Mouse (Mus musculus): ENCODE measurements around the gene Gm20521.

Gm20521 gene

DNA sequence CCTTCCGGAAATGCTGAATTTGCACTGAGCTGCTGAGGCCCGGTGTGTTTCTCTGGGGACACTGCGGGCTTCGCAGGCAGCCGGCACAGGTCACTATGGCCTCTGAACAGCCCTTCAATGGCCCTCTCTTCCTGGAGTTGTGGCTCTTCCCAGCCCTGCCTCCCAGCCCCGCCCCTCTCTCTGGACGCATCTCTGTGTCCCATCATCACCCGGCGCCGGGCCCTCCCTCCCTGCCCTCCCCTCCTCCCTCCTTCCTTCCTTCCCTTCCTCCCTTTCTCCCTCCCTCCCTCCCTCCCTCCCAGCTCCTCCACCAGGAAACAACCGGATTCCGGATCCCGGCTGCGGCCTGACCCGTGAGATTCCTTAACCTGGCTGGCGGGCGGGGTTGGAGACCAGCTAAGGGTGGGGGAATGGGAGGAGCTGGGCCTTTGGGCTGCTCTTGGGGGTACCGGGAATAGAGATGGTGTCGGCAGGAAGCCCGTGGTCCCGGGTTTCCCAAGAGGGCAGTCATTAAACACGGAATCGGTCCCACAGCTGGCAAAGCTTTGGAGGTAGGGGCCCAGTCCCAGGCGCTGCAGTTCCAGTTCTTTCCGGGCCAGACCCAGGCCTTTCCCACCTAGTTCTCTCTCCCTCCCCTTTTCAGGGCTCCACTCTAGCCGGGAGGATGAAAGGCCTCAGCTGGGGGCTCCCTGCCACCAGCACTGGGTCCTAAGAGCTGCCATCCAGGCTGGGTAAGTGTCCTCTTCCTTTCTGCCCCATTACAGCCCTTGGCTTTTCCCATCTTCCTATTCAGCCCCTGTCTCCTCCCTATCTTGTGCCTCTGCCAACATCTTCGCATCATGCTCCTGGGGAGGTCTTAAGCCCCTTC lies at the start of gene Gm20521, which contains the start of gene Bcl2l2:
TSS of gene Gm20521 (plus strand) at position 288 of the 868 bp plus-strand sequence.
TSS of gene Bcl2l2 (plus strand) at position 224 of the 868 bp plus-strand sequence.
- peak; percentile 64 to 74 for DNase-seq (ENCODE audit: low spot score in 2 of 2)

DNA sequence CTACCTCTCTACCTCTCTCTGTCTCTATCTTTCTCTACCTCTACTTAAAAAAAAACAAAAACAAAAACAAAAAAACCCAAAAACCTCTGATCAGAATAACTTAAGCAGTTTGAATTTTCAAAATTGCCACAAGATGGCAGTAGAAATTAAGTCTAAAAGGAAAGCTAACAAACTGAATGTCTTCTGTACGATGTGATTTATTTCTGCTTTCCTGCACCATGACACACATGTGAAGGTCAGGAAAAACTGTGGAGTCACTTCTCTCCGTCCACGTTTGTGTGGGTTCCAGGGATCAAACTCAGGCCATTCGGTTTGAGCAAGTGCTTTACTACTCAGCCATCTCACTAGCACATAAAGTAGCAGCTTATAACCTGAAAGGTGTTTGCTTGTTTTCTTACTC lies 39.8 kb upstream of the Gm20521 start:
- peak in 1 of 2 experiments; percentile 22 for DNase-seq (ENCODE audit: low spot score in 2 of 2)

DNA sequence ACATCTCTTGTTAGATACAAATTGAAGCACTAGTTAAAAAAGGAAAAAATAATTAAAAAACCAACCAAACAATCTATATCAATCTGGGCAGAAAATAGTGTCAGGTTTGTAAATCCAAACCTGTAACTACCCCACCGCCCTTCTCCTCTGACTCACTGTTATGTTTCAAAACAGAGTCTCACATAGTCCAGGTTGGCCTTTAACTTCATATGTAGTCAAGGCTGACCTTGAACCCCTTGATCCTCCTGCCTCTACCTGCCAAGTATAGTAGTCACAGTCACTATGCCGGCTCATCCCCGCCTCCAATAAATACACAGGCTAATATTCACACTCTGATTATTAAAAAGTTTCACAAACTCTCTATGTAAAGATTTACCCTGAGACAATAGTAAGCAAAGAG lies 27.5 kb upstream of the Gm20521 start:
- no peak for DNase-seq (ENCODE audit: low spot score in 2 of 2)

DNA sequence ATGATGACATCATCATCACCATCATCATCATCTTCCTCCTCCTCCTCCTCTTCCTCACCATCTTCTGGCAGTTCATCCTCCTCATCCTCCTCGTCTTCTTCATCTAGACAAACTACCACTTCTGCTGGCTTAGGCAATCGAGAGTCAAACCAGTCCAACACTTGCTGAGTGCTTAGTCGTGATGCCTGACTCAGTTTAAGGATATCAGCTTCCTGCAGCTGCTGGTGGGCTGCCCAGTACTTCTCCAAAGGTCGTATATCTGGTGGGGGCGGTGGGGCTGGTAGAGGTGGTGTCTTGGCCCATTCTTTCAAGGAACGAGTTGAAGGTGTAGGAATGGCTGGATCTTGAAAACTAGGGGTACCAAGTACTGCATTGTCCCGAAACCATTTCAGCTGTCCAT lies 26.5 kb upstream of the Gm20521 start:
- no peak for DNase-seq (ENCODE audit: low spot score in 2 of 2)

DNA sequence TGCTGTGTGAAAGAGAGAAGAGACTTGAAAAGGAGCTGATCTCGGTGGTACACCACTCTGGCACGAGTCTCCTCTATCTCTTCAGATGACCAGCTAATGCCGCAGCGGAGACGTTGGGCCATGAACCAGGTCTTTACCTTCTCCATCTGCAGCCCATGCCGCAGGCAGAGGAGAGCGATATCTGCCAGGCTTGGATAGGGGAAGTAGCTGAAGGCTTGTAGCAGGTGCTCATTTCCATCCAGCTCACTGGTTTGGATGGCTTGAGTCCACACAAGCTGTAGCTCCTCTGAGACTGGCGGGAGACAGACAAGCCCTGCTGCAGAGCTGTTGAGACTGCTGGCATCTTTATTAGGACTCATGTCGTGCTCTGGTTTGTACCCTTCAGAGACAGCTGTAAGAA lies 25.4 kb upstream of the Gm20521 start:
- no peak for DNase-seq (ENCODE audit: low spot score in 2 of 2)

DNA sequence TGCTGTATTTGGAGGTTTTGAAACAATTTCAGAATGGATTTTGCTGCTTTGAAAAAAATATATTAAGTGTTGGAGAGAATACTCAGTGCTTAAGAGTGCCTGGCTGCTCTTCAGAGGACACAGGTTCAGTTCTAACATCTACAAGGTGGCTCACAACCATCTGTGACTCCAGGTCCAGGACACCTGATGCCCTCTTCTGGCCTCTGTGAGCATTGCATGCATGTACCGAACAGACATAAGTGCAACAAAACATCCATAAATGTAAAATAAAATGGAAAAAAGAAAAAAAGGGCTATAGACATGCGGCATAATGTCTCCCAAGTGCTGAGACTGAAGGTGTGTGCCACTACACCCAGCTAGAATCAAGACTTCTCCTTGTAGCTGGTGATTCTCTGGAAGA lies 22.7 kb upstream of the Gm20521 start:
- peak; percentile 75 to 84 for DNase-seq (ENCODE audit: low spot score in 2 of 2)

DNA sequence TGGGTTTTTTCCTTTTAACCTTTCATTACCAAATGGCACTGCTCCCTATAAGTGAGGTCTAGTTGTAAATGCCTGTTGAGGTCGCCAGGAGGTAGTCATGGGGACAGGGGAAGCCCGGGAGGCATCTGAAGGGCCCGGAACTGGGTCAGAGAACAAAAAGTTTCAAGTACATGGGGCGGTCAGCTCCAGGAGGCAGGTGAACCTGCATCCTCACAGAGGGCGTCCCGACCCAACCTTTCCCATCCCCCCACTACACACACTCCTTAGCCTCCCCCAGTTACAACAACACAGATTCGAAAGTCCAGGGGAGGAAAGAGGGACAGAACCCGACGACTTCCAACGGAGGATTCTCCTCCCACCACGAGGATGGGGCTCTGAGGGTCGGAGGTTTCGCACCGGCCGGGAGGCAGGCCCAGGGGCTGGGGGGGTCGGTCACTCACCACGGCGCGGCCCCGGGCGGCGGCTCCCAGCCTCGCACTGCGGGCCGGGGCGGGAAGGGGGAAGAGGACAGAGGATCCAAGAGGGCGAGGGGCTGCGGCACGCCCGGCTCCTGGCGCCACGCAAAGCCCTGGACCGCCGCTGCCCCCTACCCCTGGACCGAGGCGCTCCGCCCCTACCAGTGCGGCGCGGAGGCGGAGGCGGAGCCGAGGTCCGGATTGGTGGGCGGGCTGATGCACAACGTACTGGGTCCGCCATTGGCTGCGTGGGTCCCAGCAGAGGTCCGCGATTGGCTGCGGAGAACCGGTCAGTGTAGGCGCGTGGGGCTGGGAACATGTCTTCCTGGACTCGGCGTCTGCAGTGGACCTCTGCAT lies 19.5 kb upstream of the Gm20521 start:
- DNase-seq (ENCODE audit: low spot score in 2 of 2): peak; percentile 95 to 96

DNA sequence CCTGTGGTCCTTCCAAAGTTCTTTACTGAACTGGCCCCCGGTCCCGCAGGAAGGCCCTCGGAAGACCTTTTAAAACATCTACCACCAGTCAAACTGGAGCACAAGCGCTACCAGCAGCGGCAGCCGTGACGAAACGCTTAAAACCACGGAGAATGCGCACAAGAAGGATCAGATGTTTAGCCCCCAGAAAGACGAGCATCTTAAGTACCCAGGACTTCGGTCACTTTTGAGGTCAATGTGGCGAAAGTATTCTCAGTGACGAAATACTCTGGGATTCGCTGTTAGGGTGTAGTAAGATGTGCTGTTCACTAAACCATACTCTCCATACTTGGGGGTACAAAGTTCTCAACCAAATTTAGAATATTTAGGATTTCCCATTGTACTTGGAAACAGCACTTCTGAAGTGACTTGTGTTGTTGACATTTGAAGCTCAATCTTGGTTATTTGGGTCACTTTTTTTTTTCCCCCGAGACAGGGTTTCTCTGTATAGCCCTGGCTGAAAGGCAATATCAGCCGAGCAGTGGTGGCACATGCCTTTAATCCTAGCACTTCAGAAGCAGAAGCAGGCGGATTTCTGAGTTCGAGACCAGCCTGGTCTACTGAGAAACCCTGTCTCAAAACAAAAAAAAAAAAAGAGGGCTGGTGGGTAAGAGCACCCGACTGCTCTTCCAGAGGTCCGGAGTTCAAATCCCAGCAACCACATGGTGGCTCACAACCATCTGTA lies 18.8 kb upstream of the Gm20521 start:
- DNase-seq (ENCODE audit: low spot score in 2 of 2): no peak

DNA sequence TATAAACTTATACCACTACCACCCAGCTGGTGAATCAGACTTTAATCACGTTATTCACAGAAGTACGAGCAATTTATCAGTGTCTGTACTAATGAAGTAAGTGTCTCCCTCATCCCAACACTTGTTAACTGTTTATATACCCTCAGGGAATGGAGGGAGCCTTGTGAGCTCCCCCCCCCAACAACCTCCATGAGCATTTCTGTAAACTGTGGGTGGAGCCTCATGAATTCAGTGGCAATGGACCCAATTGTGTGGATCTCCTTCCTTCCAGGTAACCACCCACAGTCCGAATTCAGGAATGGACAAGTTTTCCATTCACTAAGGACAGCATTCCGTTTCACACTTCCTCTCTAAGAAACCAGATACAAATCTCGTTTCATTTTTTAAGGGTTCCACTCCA lies 17.6 kb upstream of the Gm20521 start:
- no peak for DNase-seq (ENCODE audit: low spot score in 2 of 2)

DNA sequence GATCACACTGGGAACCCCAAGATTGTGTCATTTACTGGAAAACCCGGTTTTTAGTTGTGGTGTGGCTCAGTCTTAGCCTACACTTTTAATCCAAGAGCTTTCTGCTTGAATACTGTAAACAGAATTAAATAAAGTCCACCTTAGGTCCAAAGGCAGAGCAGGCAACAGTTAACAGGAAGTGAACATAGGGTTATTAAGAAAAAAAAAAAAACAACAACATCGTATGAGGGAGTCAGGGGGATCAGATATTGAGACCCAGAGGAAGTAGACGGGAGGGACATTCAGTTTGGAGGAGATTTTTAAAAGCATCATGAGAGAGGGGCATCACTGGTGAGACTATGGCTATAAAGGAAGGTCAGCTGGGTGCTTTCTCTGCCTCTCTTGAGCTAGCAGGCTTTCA lies 17.0 kb upstream of the Gm20521 start:
- no peak for DNase-seq (ENCODE audit: low spot score in 2 of 2)

DNA sequence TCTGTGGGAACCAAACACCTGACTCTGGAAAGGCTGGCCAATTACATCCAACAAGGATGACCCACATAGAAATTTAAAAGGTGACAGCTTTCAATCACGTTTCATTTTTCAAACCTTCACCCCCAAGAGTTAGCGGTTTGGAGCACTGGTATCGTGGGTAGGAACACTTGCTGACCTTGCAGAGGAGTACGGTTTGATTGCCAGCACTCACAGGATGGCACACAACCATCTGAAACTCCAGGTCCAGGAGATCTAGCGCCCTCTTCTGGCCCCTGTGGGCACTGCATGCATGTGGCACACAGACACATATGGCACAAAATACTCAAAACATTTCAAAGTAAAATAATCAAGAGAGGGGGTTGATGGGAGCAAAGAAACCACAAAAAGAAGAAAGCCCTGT lies 16.3 kb upstream of the Gm20521 start:
- no peak for DNase-seq (ENCODE audit: low spot score in 2 of 2)

DNA sequence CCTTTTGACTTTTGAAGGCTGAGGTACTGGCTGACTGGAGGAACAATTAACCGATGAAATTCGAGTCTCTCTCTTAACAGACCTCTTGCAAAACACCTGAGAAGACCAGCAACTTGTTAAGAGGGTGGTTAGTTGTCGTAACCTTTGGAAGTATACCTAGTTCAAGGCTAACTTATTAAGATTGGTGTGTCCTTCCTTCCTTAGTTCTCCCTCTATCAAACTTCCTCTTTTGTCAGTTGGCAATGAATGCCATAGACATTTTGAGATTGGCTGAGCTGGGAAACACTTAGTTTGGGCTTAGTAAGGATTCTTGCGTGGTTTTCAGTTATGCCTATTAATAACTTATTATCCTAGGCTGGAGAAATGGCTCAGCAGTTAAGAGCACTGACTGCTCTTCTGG lies 15.2 kb upstream of the Gm20521 start:
- DNase-seq (ENCODE audit: low spot score in 2 of 2): no peak

DNA sequence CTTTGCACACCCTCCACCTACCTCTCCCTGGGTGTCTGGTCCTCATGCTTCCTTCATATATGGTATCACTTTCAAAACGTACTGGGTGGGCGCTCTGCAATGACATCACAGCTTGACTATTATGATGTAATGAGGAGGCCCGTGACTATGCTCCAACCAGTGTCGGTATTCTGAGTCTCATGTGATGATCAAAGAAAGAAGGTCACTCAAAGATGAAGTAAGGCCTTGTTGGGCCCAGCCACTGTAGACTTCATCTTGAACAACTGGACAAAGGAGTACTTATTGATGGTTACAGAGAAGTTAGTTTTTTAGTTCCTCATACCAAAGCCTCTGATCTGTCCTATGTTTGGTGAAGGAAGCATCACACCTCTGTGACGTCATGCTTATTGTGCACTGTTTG lies 12.4 kb upstream of the Gm20521 start, which contains the start of gene Homez:
TSS of gene Homez (minus strand) at position 101 of the 400 bp plus-strand sequence.
- DNase-seq (ENCODE audit: low spot score in 2 of 2): no peak

DNA sequence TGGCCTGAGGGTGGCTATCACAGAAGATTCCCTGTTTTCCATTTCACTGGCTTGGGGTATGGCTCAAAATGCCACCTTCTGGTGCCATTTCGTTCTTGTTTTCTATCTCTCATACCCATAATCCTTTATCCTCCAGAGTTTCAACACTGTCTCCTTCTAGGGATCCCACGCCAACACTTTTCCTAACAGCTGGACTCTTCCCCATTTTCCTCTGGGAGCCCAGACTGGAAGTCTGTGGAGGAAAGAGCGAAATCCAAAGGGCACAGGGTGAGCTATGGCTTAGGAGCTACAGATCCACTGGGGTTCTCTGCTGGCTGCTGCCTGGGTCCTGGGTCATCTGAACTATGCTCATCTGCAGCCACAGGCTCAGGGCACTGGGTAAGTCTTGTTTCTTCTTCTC lies 9.1 kb upstream of the Gm20521 start:
- DNase-seq (ENCODE audit: low spot score in 2 of 2): no peak

DNA sequence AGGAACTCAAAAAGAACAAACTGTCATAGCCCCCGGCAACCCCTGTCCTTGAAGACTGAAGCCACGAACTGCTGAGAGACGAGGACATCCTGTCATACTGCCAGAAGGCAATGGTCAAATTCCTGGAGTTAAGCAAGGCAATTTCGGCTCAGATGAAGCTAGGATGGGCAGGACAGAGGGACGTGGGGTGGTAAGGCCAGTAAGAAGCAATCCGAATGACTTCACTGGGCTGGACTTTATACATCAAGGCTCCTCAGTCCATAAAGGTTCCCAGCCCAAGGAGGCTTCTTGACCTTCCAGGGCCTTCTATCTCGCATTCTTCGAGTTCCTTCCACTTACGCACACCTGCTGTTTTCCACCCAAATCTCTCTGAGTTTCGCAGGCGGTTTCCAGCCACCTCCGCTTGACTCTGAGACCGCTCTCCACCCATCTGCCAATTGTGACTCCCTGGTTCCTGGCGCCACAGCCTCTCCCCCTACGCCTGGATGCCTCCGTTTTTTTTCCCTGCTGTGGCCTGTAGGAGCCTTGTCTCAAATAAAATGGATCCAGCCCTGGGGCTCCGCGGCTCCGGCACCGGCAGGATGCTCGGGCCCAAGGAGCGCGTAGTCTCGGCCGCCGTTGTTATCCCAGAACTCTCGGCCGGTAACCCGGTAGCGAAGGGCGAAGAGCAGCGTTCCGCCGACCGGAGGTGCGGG lies 7.2 kb upstream of the Gm20521 start:
- DNase-seq (ENCODE audit: low spot score in 2 of 2): peak in 1 of 2 experiments; percentile 63

DNA sequence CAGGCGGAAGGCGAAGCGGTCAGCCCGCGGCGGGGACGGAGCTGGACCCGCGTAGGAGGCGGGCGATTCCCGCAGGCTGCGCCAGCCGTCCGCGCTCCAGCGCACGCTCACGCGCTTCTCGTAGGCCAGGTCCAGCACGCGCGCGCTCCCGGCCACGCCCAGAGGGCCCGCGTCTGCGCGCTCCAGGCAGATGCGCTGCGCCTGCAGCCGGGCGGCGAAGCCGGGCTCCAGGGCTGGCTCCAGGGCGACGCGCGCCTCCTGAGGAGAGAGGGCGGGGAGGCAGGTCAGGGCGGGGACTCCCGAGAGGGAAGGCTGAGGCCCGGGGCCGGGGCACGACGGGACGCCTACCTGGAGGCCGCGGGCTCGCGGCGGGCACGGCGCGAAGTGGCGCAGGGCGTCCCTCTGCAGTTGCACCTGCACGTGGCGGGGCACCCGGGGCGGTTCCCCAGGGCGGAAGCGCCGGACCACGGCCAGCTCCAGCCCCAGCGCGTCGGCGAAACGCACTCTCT lies 6.6 kb upstream of the Gm20521 start:
- peak; percentile 81 to 91 for DNase-seq (ENCODE audit: low spot score in 2 of 2)

DNA sequence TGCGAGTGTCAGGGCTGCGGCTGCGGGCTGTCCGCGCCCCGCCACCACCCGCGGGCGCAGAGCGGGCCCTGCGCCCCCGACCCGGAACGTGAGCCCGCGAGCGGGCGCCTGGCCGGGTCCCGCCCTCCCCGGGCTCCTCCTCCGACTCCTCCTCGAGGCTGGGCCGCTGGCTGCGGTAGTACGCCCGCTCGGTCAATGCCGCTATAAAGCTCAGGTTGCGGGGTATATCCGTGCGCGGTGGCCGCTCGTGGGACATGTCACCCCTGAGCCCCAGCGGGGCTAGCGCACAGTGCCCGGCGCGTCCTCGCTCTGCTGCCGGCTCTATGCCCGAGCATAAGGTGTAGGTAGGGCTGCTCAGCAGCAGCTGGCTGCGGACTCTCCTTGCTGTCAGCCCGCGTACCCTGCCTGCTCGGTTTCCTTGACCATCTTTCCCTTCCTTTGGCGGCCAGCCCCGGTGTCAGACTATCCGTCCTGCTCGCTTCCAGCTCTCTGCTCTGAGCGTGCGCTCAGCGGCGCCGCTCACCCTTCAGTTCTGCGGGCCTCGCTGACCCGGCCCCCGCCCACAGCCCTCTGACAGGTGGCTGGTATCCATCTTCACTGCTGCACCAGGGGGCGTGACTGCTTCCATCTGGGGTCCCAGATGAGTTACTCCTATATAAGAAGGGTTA lies 6.1 kb upstream of the Gm20521 start, which contains the start of gene Ppp1r3e:
TSS of gene Ppp1r3e (minus strand) at position 503 of the 668 bp plus-strand sequence.
- peak; percentile 62 to 68 for DNase-seq (ENCODE audit: low spot score in 2 of 2)

DNA sequence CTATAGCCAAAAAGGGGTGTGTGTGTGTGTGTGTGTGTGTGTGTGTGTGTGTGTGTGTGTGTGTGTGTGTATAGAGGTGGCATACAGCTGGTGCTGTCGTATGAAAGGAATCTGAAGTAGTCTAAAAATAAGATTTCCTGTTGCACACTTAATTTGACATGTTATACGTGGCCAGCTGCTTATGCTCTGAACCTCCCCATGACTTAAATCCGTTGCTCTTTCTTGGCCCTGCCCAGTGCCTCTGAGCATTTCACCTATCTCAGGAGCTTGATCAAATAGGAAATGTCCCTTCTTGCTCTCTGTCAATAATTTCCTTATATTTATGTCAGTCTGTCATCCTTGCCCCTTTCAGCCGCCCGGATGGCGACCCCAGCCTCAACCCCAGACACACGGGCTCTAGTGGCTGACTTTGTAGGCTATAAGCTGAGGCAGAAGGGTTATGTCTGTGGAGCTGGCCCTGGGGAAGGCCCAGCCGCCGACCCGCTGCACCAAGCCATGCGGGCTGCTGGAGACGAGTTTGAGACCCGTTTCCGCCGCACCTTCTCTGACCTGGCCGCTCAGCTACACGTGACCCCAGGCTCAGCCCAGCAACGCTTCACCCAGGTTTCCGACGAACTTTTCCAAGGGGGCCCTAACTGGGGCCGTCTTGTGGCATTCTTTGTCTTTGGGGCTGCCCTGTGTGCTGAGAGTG lies 926 bp downstream of the Gm20521 start:
- DNase-seq (ENCODE audit: low spot score in 2 of 2): no peak

DNA sequence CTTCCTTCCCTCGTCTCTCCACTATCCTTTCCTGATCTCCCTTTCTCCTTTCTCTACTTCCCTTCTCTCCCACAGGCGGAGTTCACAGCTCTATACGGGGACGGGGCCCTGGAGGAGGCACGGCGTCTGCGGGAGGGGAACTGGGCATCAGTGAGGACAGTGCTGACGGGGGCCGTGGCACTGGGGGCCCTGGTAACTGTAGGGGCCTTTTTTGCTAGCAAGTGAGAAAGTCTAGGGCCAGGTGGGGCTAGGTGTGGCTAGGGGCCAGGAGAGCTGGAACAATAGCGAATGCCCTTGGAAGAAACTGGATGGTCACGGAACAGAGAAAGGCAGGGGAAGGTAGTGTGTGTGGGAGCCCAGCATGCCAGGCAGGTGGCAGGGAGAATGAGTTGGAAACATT lies 2.1 kb downstream of the Gm20521 start:
- DNase-seq (ENCODE audit: low spot score in 2 of 2): no peak

DNA sequence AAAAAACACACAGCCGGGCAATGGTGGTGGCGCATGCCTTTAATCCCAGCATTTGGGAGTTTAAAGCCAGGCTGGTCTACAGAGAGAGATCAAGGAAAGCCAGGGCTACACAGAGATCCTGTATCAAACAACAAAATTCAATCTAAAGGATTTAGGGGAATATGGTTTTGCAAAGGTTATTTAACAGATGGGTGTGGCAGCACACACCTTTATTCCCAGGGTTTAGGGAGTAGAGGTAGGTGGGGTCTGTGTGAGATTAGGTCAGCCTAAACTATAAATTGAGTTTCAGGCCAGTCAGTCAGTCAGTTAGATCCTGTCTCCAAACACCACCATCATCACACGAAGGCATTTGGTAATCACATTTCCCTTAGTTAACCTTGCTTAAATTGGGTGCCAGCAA lies 9.0 kb downstream of the Gm20521 start, which contains the start of gene Pabpn1:
TSS of gene Pabpn1 (plus strand) at position 301 of the 400 bp plus-strand sequence.
- no peak for DNase-seq (ENCODE audit: low spot score in 2 of 2)

All from right cerebral cortex, adult 2 months (tissue).